Comparison of ENCODE assay signal across 33 mouse cellular contexts in the genomic region with DNA sequence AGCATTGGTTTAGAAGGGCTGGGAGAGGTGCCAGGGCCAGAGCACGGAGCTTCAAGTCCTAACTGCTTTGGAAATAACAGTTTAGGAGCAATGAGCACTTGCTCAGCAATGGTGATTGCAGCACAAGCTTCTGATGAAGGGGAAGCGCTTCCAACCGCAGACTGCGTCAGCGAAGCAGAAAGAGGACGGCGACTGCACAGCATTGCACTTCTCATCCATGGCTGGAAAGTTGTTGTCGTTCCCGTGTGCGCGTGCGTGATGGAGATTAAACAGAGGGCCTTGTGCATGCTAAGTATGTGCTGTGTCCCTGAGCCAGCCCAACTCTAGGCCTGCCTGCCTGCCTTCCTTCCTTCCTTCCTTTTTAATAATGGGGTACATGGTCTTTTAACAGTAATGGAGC.
DNase-seq lines count a peak whose midpoint lies in the region; ATAC-seq and TF ChIP-seq lines count a peak whose summit lies in the region.
"Had no signal": no experiment of that assay in that cellular context is flagged by ENCODE, and none has a peak within 500 bp of the region (broad histone marks: within the 10 kb centered on the region; RNA-seq: fewer than 3 reads in every experiment).

No protein-coding gene starts in this region.

- H3K4me1 ChIP-seq in heart, embryonic 11.5 days (ENCODE audit: control insufficient read depth, insufficient read depth, low read length) = no peaks in the 10 kb centered on the region
- H3K4me1 ChIP-seq in liver, postnatal 0 days (ENCODE audit: insufficient read depth) = no peaks in the 10 kb centered on the region
- peaks cover 11% of the 10 kb centered on the region for H3K4me1 ChIP-seq in olfactory bulb, adult 2 months (ENCODE audit: control insufficient read depth, insufficient read depth, low read length)
- H3K4me1 ChIP-seq: heart, embryonic 15.5 days; hindbrain, embryonic 12.5 days; midbrain, embryonic 10.5 days; neural tube, embryonic 12.5 days; stomach, embryonic 15.5 days had no signal

- peak; percentile 89 for DNase-seq in heart, adult 11 months
- peak; percentile 44 for DNase-seq in liver, postnatal 0 days
- no peak for DNase-seq in liver
- no peak for DNase-seq in cerebellum, postnatal 25 days
- no peak for DNase-seq in lung, postnatal 10 days
- DNase-seq: adrenal gland, postnatal 14 days; cerebellum, adult 18-20 months; cerebellum, postnatal 10 days; kidney, adult 9 months; kidney, postnatal 10 days; left cerebral cortex, postnatal 4 days; lung, adult 18-20 months; retina, postnatal 1 day; right cerebral cortex, postnatal 25 days; thymus, adult 18-20 months; thymus, postnatal 25 days had no signal

- H3K27ac ChIP-seq in heart, embryonic 11.5 days (ENCODE audit: low read depth, low read length) = no peak overlapping the region
- H3K27ac ChIP-seq in liver, postnatal 0 days (ENCODE audit: low read depth) = peak overlapping the region; percentile 62
- peak overlapping the region; percentile 2; the same call in 1 of the 2 replicates for H3K27ac ChIP-seq in olfactory bulb, adult 2 months (ENCODE audit: insufficient read depth, low read depth, low read length)
- H3K27ac ChIP-seq: embryonic facial prominence, embryonic 15.5 days; heart, embryonic 15.5 days; hindbrain, embryonic 12.5 days; hindbrain, postnatal 0 days; left cerebral cortex, adult 2 months; macrophage; midbrain, embryonic 10.5 days; neural tube, embryonic 12.5 days; stomach, embryonic 15.5 days had no signal

- H3K4me3 ChIP-seq in heart, embryonic 11.5 days (ENCODE audit: low read depth, low read length) = no peak overlapping the region
- H3K4me3 ChIP-seq in liver, postnatal 0 days (ENCODE audit: low read depth, low read length) = no peak overlapping the region
- no peak overlapping the region for H3K4me3 ChIP-seq in olfactory bulb, adult 2 months (ENCODE audit: insufficient read depth, low read depth, low read length)
- H3K4me3 ChIP-seq: embryonic facial prominence, embryonic 15.5 days; heart, embryonic 15.5 days; hindbrain, embryonic 12.5 days; left cerebral cortex, adult 2 months; midbrain, embryonic 10.5 days; myocyte; neural tube, embryonic 12.5 days; stomach, embryonic 15.5 days had no signal

- TF ChIP-seq POLR2A in olfactory bulb, adult 2 months (IDR thresholded peaks at IDR 0.05; ENCODE audit: insufficient read depth, low read depth, low read length) = no peak

- no peaks in the 10 kb centered on the region for H3K27me3 ChIP-seq in heart, embryonic 11.5 days (ENCODE audit: control insufficient read depth, insufficient read depth, low read length)
- H3K27me3 ChIP-seq in liver, postnatal 0 days (ENCODE audit: insufficient read depth, low read length) = no peaks in the 10 kb centered on the region
- H3K27me3 ChIP-seq: embryonic facial prominence, embryonic 15.5 days; heart, embryonic 15.5 days; hindbrain, embryonic 12.5 days; neural tube, embryonic 12.5 days; stomach, embryonic 15.5 days had no signal

- H3K9ac ChIP-seq in heart, embryonic 11.5 days (ENCODE audit: low read depth, low read length) = no peak overlapping the region
- no peak overlapping the region for H3K9ac ChIP-seq in liver, postnatal 0 days (replicated peaks)
- H3K9ac ChIP-seq: embryonic facial prominence, embryonic 15.5 days; heart, embryonic 15.5 days; hindbrain, embryonic 12.5 days; neural tube, embryonic 12.5 days; stomach, embryonic 15.5 days had no signal

- no peak for TF ChIP-seq EP300 in liver, postnatal 0 days (IDR thresholded peaks at IDR 0.05; ENCODE audit: low read depth)

- H3K4me2 ChIP-seq in heart, embryonic 11.5 days = no peak overlapping the region
- 0 out of 2 replicates have a peak overlapping the region, but pooled peaks have one; percentile 13 for H3K4me2 ChIP-seq in liver, postnatal 0 days (ENCODE audit: low read depth, low read length)
- H3K4me2 ChIP-seq: embryonic facial prominence, embryonic 15.5 days; heart, embryonic 15.5 days; hindbrain, embryonic 12.5 days; neural tube, embryonic 12.5 days; stomach, embryonic 15.5 days had no signal

- 89% methylated on average over 12 of the region's 12 CpGs for WGBS in heart, embryonic 11.5 days (ENCODE audit: insufficient replicate concordance)
- WGBS in liver, postnatal 0 days (ENCODE audit: insufficient replicate concordance) = 86% methylated on average over 12 of the region's 12 CpGs
- WGBS in olfactory bulb, adult 2 months = 37% methylated on average over 12 of the region's 12 CpGs

- H3K9me3 ChIP-seq in heart, embryonic 11.5 days (replicated peaks; ENCODE audit: control insufficient read depth, low read length) = no peaks in the 10 kb centered on the region
- no peaks in the 10 kb centered on the region for H3K9me3 ChIP-seq in liver, postnatal 0 days (ENCODE audit: low read length)
- H3K9me3 ChIP-seq: embryonic facial prominence, embryonic 15.5 days; heart, embryonic 15.5 days; hindbrain, embryonic 12.5 days; midbrain, embryonic 10.5 days; neural tube, embryonic 12.5 days; stomach, embryonic 15.5 days had no signal

- ATAC-seq in heart, embryonic 11.5 days (replicated peaks; ENCODE audit: insufficient number of reproducible peaks, low FRiP score, low TSS enrichment) = no peak
- peak; percentile 71 for ATAC-seq in liver, postnatal 0 days
- ATAC-seq in hematopoietic stem cell, adult 5-6 weeks (replicated peaks in 1 of 2; ENCODE audit: insufficient read depth in 1 of 2, low FRiP score in 2 of 2, low TSS enrichment in 1 of 2, low read depth in 1 of 2, poor library complexity in 2 of 2, severe bottlenecking in 2 of 2) = peak; percentile 62 to 87; a peak in 2 of 4 replicates
- ATAC-seq: forebrain, embryonic 14.5 days; hindbrain, postnatal 0 days; intestine, postnatal 0 days; lung, postnatal 0 days; midbrain, embryonic 16.5 days had no signal

- no peaks in the 10 kb centered on the region for H3K36me3 ChIP-seq in heart, embryonic 11.5 days (ENCODE audit: control insufficient read depth, insufficient read depth, low read length)
- no peaks in the 10 kb centered on the region for H3K36me3 ChIP-seq in liver, postnatal 0 days (replicated peaks; ENCODE audit: insufficient read depth, low read length)
- H3K36me3 ChIP-seq: embryonic facial prominence, embryonic 15.5 days; heart, embryonic 15.5 days; hindbrain, embryonic 12.5 days; midbrain, embryonic 10.5 days; neural tube, embryonic 12.5 days; stomach, embryonic 15.5 days had no signal

- no peak for TF ChIP-seq CTCF in liver, postnatal 0 days (IDR thresholded peaks at IDR 0.05; ENCODE audit: low read depth)
- no peak for TF ChIP-seq CTCF in olfactory bulb, adult 2 months (IDR thresholded peaks at IDR 0.05; ENCODE audit: insufficient read depth, low read depth, low read length)

Comparison
In these comparisons a context has a peak if more than half of its experiments do, and no peak if none do; other contexts are left out.
1. DNase-seq: peak in heart, adult 11 months (single experiment) and liver, postnatal 0 days (single experiment); none in liver (single experiment), cerebellum, postnatal 25 days (0 of 2) and lung, postnatal 10 days (single experiment).